Mouse (Mus musculus) olfactory bulb, adult 2 months (tissue): ENCODE data around the gene Slc23a2.

Experiments used
- CTCF ChIP-seq: fragments of 200-500 bp; IDR thresholded peaks from 2 replicates; pipeline ENCODE4 v1.5.1; 2012; ENCODE audit warnings: low read depth, mild to moderate bottlenecking, low read length, moderate library complexity; ENCODE audit not compliant: insufficient read depth
- POLR2A ChIP-seq: fragments of 200-500 bp; IDR thresholded peaks from 2 replicates; pipeline ENCODE4 v1.6.1; 2012; ENCODE audit warnings: mild to moderate bottlenecking, low read depth, low read length, moderate library complexity; ENCODE audit not compliant: insufficient read depth

GRCm38 (mm10) chr2:132093739-132094138 is 51.2 kb downstream of the Slc23a2 start:
- TF ChIP-seq CTCF = no peak
- TF ChIP-seq POLR2A = no peak
